Mouse (Mus musculus) bone marrow, adult 2 months (tissue): ENCODE data around the gene Tmed6. TPM values are rescaled to one million over a fixed set of nuclear protein-coding genes. Genes with fewer than 3 reads are reported as not detected.

ENCODE experiments used
- H3K27ac ChIP-seq: fragments of 200-500 bp; 2 replicates; pipeline ENCODE4 v1.5.1; 2012; ENCODE audit warnings: low read depth, mild to moderate bottlenecking, control low read depth, inconsistent platforms, low read length; ENCODE audit not compliant: control insufficient read depth, poor library complexity, insufficient read depth
- H3K4me1 ChIP-seq: fragments of 200-500 bp; 2 replicates; pipeline ENCODE4 v1.6.1; 2011; ENCODE audit warnings: low read length; ENCODE audit not compliant: control insufficient read depth, insufficient read depth
- H3K4me3 ChIP-seq: fragments of 200-500 bp; replicated peaks from 2 replicates; pipeline ENCODE3; 2011; ENCODE audit warnings: mild to moderate bottlenecking, low read depth, low read length, control low read depth; ENCODE audit not compliant: control insufficient read depth
- CTCF ChIP-seq: fragments of 200-500 bp; IDR thresholded peaks from 2 replicates; pipeline ENCODE4 v1.5.1; 2011; ENCODE audit warnings: low read length, control low read depth; ENCODE audit not compliant: control insufficient read depth, insufficient read depth
- POLR2A ChIP-seq: fragments of 200-500 bp; IDR thresholded peaks from 2 replicates; pipeline ENCODE4 v1.6.1; 2011; ENCODE audit warnings: low read depth, mild to moderate bottlenecking, control low read depth, low read length, borderline replicate concordance; ENCODE audit not compliant: control insufficient read depth
- WGBS: fragments of 180-500 bp; shearing (Covaris S2); methylation state at CpG from one replicate; pipeline ENCODE4 v1.1.7; 2018; 5-methylcytosine and 5-hydroxymethylcytosine counted together
- polyA plus RNA-seq: library from polyadenylated mRNA; stranded (reverse); fragments of >200 nt; gene quantifications from 2 replicates; pipeline ENCODE4 v1.2.4, GENCODE M21; 2011; ENCODE audit warnings: low replicate concordance; ENCODE audit not compliant: missing spikeins, insufficient read depth, insufficient read length

Tmed6 gene
- polyA plus RNA-seq, 1 experiment: not detected

- 92% methylated on average over 5 of the region's 5 CpGs for WGBS
- Histone ChIP-seq H3K4me3 (no peak overlapping the region), H3K4me1 (no peaks in the 10 kb centered on the region), H3K27ac (no peak overlapping the region)
- TF ChIP-seq POLR2A: no peak
- no peak for TF ChIP-seq CTCF
Measured at GRCm38 (mm10) chr8:107086018-107086417, 20.6 kb upstream of the Tmed6 start.

- Histone ChIP-seq H3K4me1 (no peaks in the 10 kb centered on the region), H3K27ac (no peak overlapping the region), H3K4me3 (no peak overlapping the region)
- 95% methylated on average over 17 of the region's 17 CpGs for WGBS
- TF ChIP-seq POLR2A: no peak
- peak; percentile 58 for TF ChIP-seq CTCF
Measured at GRCm38 (mm10) chr8:107085358-107085757, 19.9 kb upstream of the Tmed6 start.

- 90% methylated on average over 7 of the region's 7 CpGs for WGBS
- Histone ChIP-seq H3K27ac (no peak overlapping the region), H3K4me1 (no peaks in the 10 kb centered on the region), H3K4me3 (no peak overlapping the region)
- TF ChIP-seq CTCF: no peak
- TF ChIP-seq POLR2A: no peak
Measured at GRCm38 (mm10) chr8:107076239-107076888, 10.9 kb upstream of the Tmed6 start.

GRCm38 (mm10) chr8:107074128-107074527 lies 8.7 kb upstream of the Tmed6 start:
- Histone ChIP-seq H3K4me3 (no peak overlapping the region), H3K4me1 (no peaks in the 10 kb centered on the region), H3K27ac (no peak overlapping the region)
- WGBS: 82% methylated on average over 1 of the region's 1 CpGs
- TF ChIP-seq POLR2A (no peak), CTCF (no peak)

- H3K4me3 ChIP-seq: no peak overlapping the region
- H3K27ac ChIP-seq: no peak overlapping the region
- H3K4me1 ChIP-seq: no peaks in the 10 kb centered on the region
- no peak for TF ChIP-seq POLR2A
- no peak for TF ChIP-seq CTCF
- WGBS: 65% methylated on average over 4 of the region's 4 CpGs
Measured at GRCm38 (mm10) chr8:107073706-107074105, 8.3 kb upstream of the Tmed6 start.

GRCm38 (mm10) chr8:107062613-107063012 lies 2.8 kb downstream of the Tmed6 start:
- H3K27ac ChIP-seq: no peak overlapping the region
- H3K4me1 ChIP-seq: no peaks in the 10 kb centered on the region
- TF ChIP-seq POLR2A (no peak), CTCF (no peak)
- 91% methylated on average over 1 of the region's 1 CpGs for WGBS
- H3K4me3 ChIP-seq: no peak overlapping the region

GRCm38 (mm10) chr8:107056973-107057369 lies 8.5 kb downstream of the Tmed6 start:
- Histone ChIP-seq H3K27ac (peak overlapping the region; percentile 23), H3K4me1 (peaks cover 1% of the 10 kb centered on the region; the same call in 1 of the 2 replicates), H3K4me3 (peak overlapping the region; percentile 97)
- TF ChIP-seq CTCF (peak; percentile 13; the same call in 1 of the 2 replicates), POLR2A (no peak)
- 1% methylated on average over 33 of the region's 33 CpGs for WGBS

- Histone ChIP-seq H3K27ac (peak within 1 kb of the TSS; percentile 93), H3K4me1 (peaks cover 1% of the 10 kb centered on the region; the same call in 1 of the 2 replicates), H3K4me3 (peak within 1 kb of the TSS; percentile 97)
- peak; percentile 83 for TF ChIP-seq POLR2A
- TF ChIP-seq CTCF: no peak
- WGBS: under 1% methylated on average over 88 of the region's 88 CpGs
Measured at GRCm38 (mm10) chr8:107056076-107056972, 9.1 kb downstream of the Tmed6 start, which contains the start of the genes Cog8 and Nip7. TSS of gene Cog8 (minus strand) at chr8:107056689. TSS of gene Nip7 (plus strand) at chr8:107056877.

- Histone ChIP-seq H3K4me3 (no peak overlapping the region), H3K4me1 (no peaks in the 10 kb centered on the region), H3K27ac (no peak overlapping the region)
- WGBS: 88% methylated on average over 8 of the region's 8 CpGs
- no peak for TF ChIP-seq POLR2A
- no peak for TF ChIP-seq CTCF
Measured at GRCm38 (mm10) chr8:107052046-107052445, 13.4 kb downstream of the Tmed6 start.
